Comparison of ENCODE assay signal across 9 mouse cellular contexts in the genomic region with DNA sequence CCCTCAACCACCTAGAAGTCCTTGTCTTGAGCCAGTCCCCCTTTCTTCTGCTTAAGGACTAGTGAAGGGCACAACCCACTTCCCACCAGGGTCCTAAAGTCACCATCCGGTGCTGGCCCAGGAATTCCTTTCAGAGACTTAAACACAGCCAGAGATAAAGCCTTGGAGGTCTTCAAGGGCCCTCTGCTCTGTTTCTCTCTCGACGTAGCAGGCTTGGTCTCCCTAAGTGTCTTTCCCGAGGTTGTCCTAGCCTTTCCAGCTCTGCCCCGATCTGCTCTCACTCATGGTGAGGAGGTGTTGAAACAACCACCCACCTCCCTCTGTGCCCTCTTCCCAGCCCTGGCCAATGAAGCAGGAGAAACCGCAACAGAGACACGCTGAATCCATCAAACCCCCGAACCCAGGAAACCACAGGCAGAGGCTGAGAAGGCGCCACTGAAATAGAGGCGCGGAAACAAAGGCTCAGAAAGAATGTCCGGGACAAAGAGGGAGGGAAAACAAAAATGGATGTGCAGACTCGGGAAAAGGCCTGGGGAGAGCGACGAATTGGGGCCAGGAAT. TPM values are rescaled to one million over a fixed set of nuclear protein-coding genes. Genes with fewer than 3 reads are reported as not detected.
A peak's percentile ranks its signal among the peaks of the same experiment; 100 is the strongest.
DNase-seq lines count a peak whose midpoint lies in the region; ATAC-seq lines count a peak whose summit lies in the region.
"Had no signal": no experiment of that assay in that cellular context is flagged by ENCODE, and none has a peak within 500 bp of the region (broad histone marks: within the 10 kb centered on the region; RNA-seq: fewer than 3 reads in every experiment).

No protein-coding gene starts in this region.

- no peaks in the 10 kb centered on the region for H3K27me3 ChIP-seq in lung, embryonic 16.5 days (ENCODE audit: control insufficient read depth, insufficient read depth, low read depth, low read length)
- no peaks in the 10 kb centered on the region for H3K27me3 ChIP-seq in forebrain, embryonic 12.5 days
- H3K27me3 ChIP-seq in intestine, embryonic 16.5 days (replicated peaks; ENCODE audit: control insufficient read depth, insufficient read depth, low read length): no peaks in the 10 kb centered on the region
- no peaks in the 10 kb centered on the region for H3K27me3 ChIP-seq in neural tube, embryonic 11.5 days (ENCODE audit: control insufficient read depth, insufficient read depth, low read length)

- ATAC-seq in lung, embryonic 16.5 days (ENCODE audit: low read depth): peak; percentile 47
- peak; percentile 21; the same call in 1 of the 2 replicates for ATAC-seq in forebrain, embryonic 12.5 days (ENCODE audit: low FRiP score)
- peak; percentile 29; the same call in 1 of the 2 replicates for ATAC-seq in intestine, embryonic 16.5 days
- ATAC-seq in neural tube, embryonic 11.5 days (ENCODE audit: insufficient read depth, low FRiP score, low TSS enrichment): peak; percentile 39; the same call in 1 of the 2 replicates
- no peak for ATAC-seq in cerebellum, adult (ENCODE audit: insufficient number of reproducible peaks, low FRiP score, low TSS enrichment)

- no peaks in the 10 kb centered on the region for H3K9me3 ChIP-seq in lung, embryonic 16.5 days (ENCODE audit: control insufficient read depth, low read length)
- H3K9me3 ChIP-seq in forebrain, embryonic 12.5 days: no peaks in the 10 kb centered on the region; the same call in 1 of the 2 replicates
- H3K9me3 ChIP-seq in intestine, embryonic 16.5 days (ENCODE audit: control insufficient read depth, low read length): no peaks in the 10 kb centered on the region; the same call in 1 of the 2 replicates
- H3K9me3 ChIP-seq in neural tube, embryonic 11.5 days (ENCODE audit: control insufficient read depth, low read length): no peaks in the 10 kb centered on the region

- peak overlapping the region; percentile 79 for H3K9ac ChIP-seq in lung, embryonic 16.5 days (ENCODE audit: low read length)
- H3K9ac ChIP-seq in forebrain, embryonic 12.5 days: peak overlapping the region; percentile 67
- peak overlapping the region; percentile 80 for H3K9ac ChIP-seq in intestine, embryonic 16.5 days (ENCODE audit: low read depth, low read length)
- H3K9ac ChIP-seq in neural tube, embryonic 11.5 days (ENCODE audit: low read length): peak overlapping the region; percentile 77

- intact Hi-C loops in left cerebral cortex, postnatal 25 days (cut with DNase I): no loop called here

- no peaks in the 10 kb centered on the region for H3K36me3 ChIP-seq in lung, embryonic 16.5 days (ENCODE audit: control insufficient read depth, insufficient read depth, low read length)
- no peaks in the 10 kb centered on the region for H3K36me3 ChIP-seq in forebrain, embryonic 12.5 days (replicated peaks)
- H3K36me3 ChIP-seq in intestine, embryonic 16.5 days (ENCODE audit: control insufficient read depth, insufficient read depth, low read length): no peaks in the 10 kb centered on the region
- no peaks in the 10 kb centered on the region for H3K36me3 ChIP-seq in neural tube, embryonic 11.5 days (ENCODE audit: control insufficient read depth, insufficient read depth, low read length)

- peak overlapping the region; percentile 99 for H3K27ac ChIP-seq in lung, embryonic 16.5 days (ENCODE audit: low read length)
- H3K27ac ChIP-seq in forebrain, embryonic 12.5 days: peak overlapping the region; percentile 99
- peak overlapping the region; percentile 97 for H3K27ac ChIP-seq in intestine, embryonic 16.5 days (ENCODE audit: low read length)
- H3K27ac ChIP-seq in neural tube, embryonic 11.5 days (ENCODE audit: low read depth, low read length): peak overlapping the region; percentile 94
- H3K27ac ChIP-seq: macrophage had no signal

- no peak for DNase-seq in lung, adult 18-20 months
- peak; percentile 77 for DNase-seq in neural tube, embryonic 11.5 days (ENCODE audit: low spot score)
- DNase-seq in cerebellum, postnatal 14 days: no peak
- DNase-seq in left cerebral cortex, postnatal 25 days (ENCODE audit: low spot score in 2 of 2): no peak

- under 1% methylated on average over 15 of the region's 15 CpGs for WGBS in lung, embryonic 16.5 days
- 0% methylated on average over 15 of the region's 15 CpGs for WGBS in forebrain, embryonic 12.5 days
- WGBS in intestine, embryonic 16.5 days: 7% methylated on average over 15 of the region's 15 CpGs
- WGBS in neural tube, embryonic 11.5 days: 0% methylated on average over 15 of the region's 15 CpGs

- peak overlapping the region; percentile 50 for H3K4me3 ChIP-seq in lung, embryonic 16.5 days (ENCODE audit: low read length)
- H3K4me3 ChIP-seq in forebrain, embryonic 12.5 days (replicated peaks): peak overlapping the region; percentile 40
- H3K4me3 ChIP-seq in intestine, embryonic 16.5 days (ENCODE audit: low read length): peak overlapping the region; percentile 54
- peak overlapping the region; percentile 29 for H3K4me3 ChIP-seq in neural tube, embryonic 11.5 days (ENCODE audit: low read depth, low read length)

- H3K4me2 ChIP-seq in lung, embryonic 16.5 days (ENCODE audit: low read depth, low read length): peak overlapping the region; percentile 88
- peak overlapping the region; percentile 67 for H3K4me2 ChIP-seq in forebrain, embryonic 12.5 days
- H3K4me2 ChIP-seq in intestine, embryonic 16.5 days (ENCODE audit: low read depth, low read length): peak overlapping the region; percentile 96
- peak overlapping the region; percentile 58 for H3K4me2 ChIP-seq in neural tube, embryonic 11.5 days (ENCODE audit: low read depth)

- peaks cover 41% of the 10 kb centered on the region for H3K4me1 ChIP-seq in lung, embryonic 16.5 days (replicated peaks; ENCODE audit: control insufficient read depth, insufficient read depth, low read length)
- H3K4me1 ChIP-seq in forebrain, embryonic 12.5 days: peaks cover 57% of the 10 kb centered on the region
- peaks cover 27% of the 10 kb centered on the region for H3K4me1 ChIP-seq in intestine, embryonic 16.5 days (ENCODE audit: control insufficient read depth, insufficient read depth, low read length)
- peaks cover 34% of the 10 kb centered on the region for H3K4me1 ChIP-seq in neural tube, embryonic 11.5 days (ENCODE audit: control insufficient read depth, insufficient read depth, low read length)

RNA-seq across cellular contexts. Expression of a gene that starts 8.8 kb away (rescaled TPM):
- polyA plus RNA-seq in lung, embryonic 16.5 days (2015; fragmentation: Nextera tagmentation; extraction: Ambion mirVana): 560 and 561 TPM in 2 replicates
- polyA plus RNA-seq in forebrain, embryonic 12.5 days (2016; fragmentation: Nextera tagmentation; extraction: Ambion mirVana): 173 and 228 TPM in 2 replicates
- polyA plus RNA-seq in intestine, embryonic 16.5 days (2015; fragmentation: Nextera tagmentation; extraction: Ambion mirVana): 232 and 245 TPM in 2 replicates
- polyA plus RNA-seq in neural tube, embryonic 11.5 days (2014; fragmentation: Nextera tagmentation; extraction: Ambion mirVana): 440 and 470 TPM in 2 replicates
- total RNA-seq in left cerebral cortex, postnatal 25 days (2021): 10 to 100 TPM; 37.5 to 39.2 TPM

RNA-seq across cellular contexts. Expression of a gene that starts 37.7 kb away (rescaled TPM):
- polyA plus RNA-seq in lung, embryonic 16.5 days (2015; fragmentation: Nextera tagmentation; extraction: Ambion mirVana): 18.4 and 18.8 TPM in 2 replicates
- 13.4 and 14.6 TPM in 2 replicates for polyA plus RNA-seq in forebrain, embryonic 12.5 days (2016; fragmentation: Nextera tagmentation; extraction: Ambion mirVana)
- 7.5 and 9.3 TPM in 2 replicates for polyA plus RNA-seq in intestine, embryonic 16.5 days (2015; fragmentation: Nextera tagmentation; extraction: Ambion mirVana)
- 7.2 and 7.6 TPM in 2 replicates for polyA plus RNA-seq in neural tube, embryonic 11.5 days (2014; fragmentation: Nextera tagmentation; extraction: Ambion mirVana)
- total RNA-seq in left cerebral cortex, postnatal 25 days (2021): 1 to 10 TPM in 1 of 2 experiments, under 1 TPM in 1; 0.66 to 1.2 TPM
